Mouse (Mus musculus): Measurements from ENCODE around the gene Fbln2. TPM values are rescaled to one million over a fixed set of nuclear protein-coding genes. Genes with fewer than 3 reads are reported as not detected.
A peak's percentile ranks its signal among the peaks of the same experiment; 100 is the strongest.

Gene Fbln2
- polyA plus RNA-seq, 1 experiment from 2014 or later: 35.5 TPM

GRCm38 (mm10) chr6:91200429-91201188, 11.6 kb upstream of the Fbln2 start:
- Histone ChIP-seq H3K9ac (replicated peaks; ENCODE audit: low read depth, low read length) (no peak overlapping the region), H3K4me1 (ENCODE audit: control insufficient read depth, insufficient read depth, low read length) (peaks cover 8% of the 10 kb centered on the region), H3K4me2 (replicated peaks; ENCODE audit: low read depth, low read length) (no peak overlapping the region), H3K27me3 (ENCODE audit: control insufficient read depth, insufficient read depth, low read length) (no peaks in the 10 kb centered on the region), H3K9me3 (ENCODE audit: control insufficient read depth, low read depth, low read length) (no peaks in the 10 kb centered on the region), H3K27ac (ENCODE audit: low read length) (peak overlapping the region; percentile 33; the same call in 1 of the 2 replicates), H3K36me3 (ENCODE audit: control insufficient read depth, insufficient read depth, low read length) (no peaks in the 10 kb centered on the region), H3K4me3 (ENCODE audit: low read depth, low read length) (no peak overlapping the region)
- 35% methylated on average over 8 of the region's 8 CpGs for WGBS
- peak; percentile 64; the same call in 1 of the 2 replicates for ATAC-seq (ENCODE audit: insufficient number of reproducible peaks, insufficient read depth, low FRiP score, low read depth)

- no peaks in the 10 kb centered on the region for H3K36me3 ChIP-seq (ENCODE audit: control insufficient read depth, insufficient read depth, low read length)
- no peak overlapping the region for H3K27ac ChIP-seq (ENCODE audit: low read length)
- H3K4me2 ChIP-seq (replicated peaks; ENCODE audit: low read depth, low read length): no peak overlapping the region
- no peak overlapping the region for H3K4me3 ChIP-seq (ENCODE audit: low read depth, low read length)
- H3K27me3 ChIP-seq (ENCODE audit: control insufficient read depth, insufficient read depth, low read length): no peaks in the 10 kb centered on the region
- no peak overlapping the region for H3K9ac ChIP-seq (replicated peaks; ENCODE audit: low read depth, low read length)
- H3K4me1 ChIP-seq (ENCODE audit: control insufficient read depth, insufficient read depth, low read length): peaks cover 8% of the 10 kb centered on the region
- 76% methylated on average over 8 of the region's 8 CpGs for WGBS
- no peak for ATAC-seq (ENCODE audit: insufficient number of reproducible peaks, insufficient read depth, low FRiP score, low read depth)
- H3K9me3 ChIP-seq (ENCODE audit: control insufficient read depth, low read depth, low read length): no peaks in the 10 kb centered on the region
Measured at GRCm38 (mm10) chr6:91201881-91202341, 10.3 kb upstream of the Fbln2 start.

- H3K27ac ChIP-seq (ENCODE audit: low read length): no peak overlapping the region
- H3K27me3 ChIP-seq (ENCODE audit: control insufficient read depth, insufficient read depth, low read length): no peaks in the 10 kb centered on the region
- H3K9ac ChIP-seq (replicated peaks; ENCODE audit: low read depth, low read length): no peak overlapping the region
- no peaks in the 10 kb centered on the region for H3K9me3 ChIP-seq (ENCODE audit: control insufficient read depth, low read depth, low read length)
- peaks cover 8% of the 10 kb centered on the region for H3K4me1 ChIP-seq (ENCODE audit: control insufficient read depth, insufficient read depth, low read length)
- WGBS: 68% methylated on average over 4 of the region's 4 CpGs
- no peak overlapping the region for H3K4me2 ChIP-seq (replicated peaks; ENCODE audit: low read depth, low read length)
- no peak for ATAC-seq (ENCODE audit: insufficient number of reproducible peaks, insufficient read depth, low FRiP score, low read depth)
- no peak overlapping the region for H3K4me3 ChIP-seq (ENCODE audit: low read depth, low read length)
- H3K36me3 ChIP-seq (ENCODE audit: control insufficient read depth, insufficient read depth, low read length): no peaks in the 10 kb centered on the region
Measured at GRCm38 (mm10) chr6:91202571-91202970, 9.7 kb upstream of the Fbln2 start.

GRCm38 (mm10) chr6:91205346-91205745, 6.9 kb upstream of the Fbln2 start:
- Histone ChIP-seq H3K27ac (ENCODE audit: low read length) (no peak overlapping the region), H3K9ac (replicated peaks; ENCODE audit: low read depth, low read length) (no peak overlapping the region), H3K4me2 (replicated peaks; ENCODE audit: low read depth, low read length) (no peak overlapping the region), H3K9me3 (ENCODE audit: control insufficient read depth, low read depth, low read length) (no peaks in the 10 kb centered on the region), H3K36me3 (ENCODE audit: control insufficient read depth, insufficient read depth, low read length) (no peaks in the 10 kb centered on the region), H3K4me3 (ENCODE audit: low read depth, low read length) (no peak overlapping the region), H3K27me3 (ENCODE audit: control insufficient read depth, insufficient read depth, low read length) (no peaks in the 10 kb centered on the region), H3K4me1 (ENCODE audit: control insufficient read depth, insufficient read depth, low read length) (peaks cover 19% of the 10 kb centered on the region)
- 67% methylated on average over 3 of the region's 3 CpGs for WGBS
- ATAC-seq (ENCODE audit: insufficient number of reproducible peaks, insufficient read depth, low FRiP score, low read depth): no peak

- 72% methylated on average over 5 of the region's 5 CpGs for WGBS
- no peaks in the 10 kb centered on the region for H3K36me3 ChIP-seq (ENCODE audit: control insufficient read depth, insufficient read depth, low read length)
Measured at GRCm38 (mm10) chr6:91205791-91206190, 6.5 kb upstream of the Fbln2 start.

GRCm38 (mm10) chr6:91207491-91207890, 4.8 kb upstream of the Fbln2 start:
- H3K36me3 ChIP-seq (ENCODE audit: control insufficient read depth, insufficient read depth, low read length): no peaks in the 10 kb centered on the region
- H3K9ac ChIP-seq (replicated peaks; ENCODE audit: low read depth, low read length): no peak overlapping the region
- H3K4me3 ChIP-seq (ENCODE audit: low read depth, low read length): no peak overlapping the region
- no peak for ATAC-seq (ENCODE audit: insufficient number of reproducible peaks, insufficient read depth, low FRiP score, low read depth)
- H3K4me1 ChIP-seq (ENCODE audit: control insufficient read depth, insufficient read depth, low read length): peaks cover 11% of the 10 kb centered on the region; the same call in 1 of the 2 replicates
- WGBS: 62% methylated on average over 3 of the region's 3 CpGs
- H3K9me3 ChIP-seq (ENCODE audit: control insufficient read depth, low read depth, low read length): no peaks in the 10 kb centered on the region
- no peak overlapping the region for H3K27ac ChIP-seq (ENCODE audit: low read length)
- H3K4me2 ChIP-seq (replicated peaks; ENCODE audit: low read depth, low read length): no peak overlapping the region
- H3K27me3 ChIP-seq (ENCODE audit: control insufficient read depth, insufficient read depth, low read length): no peaks in the 10 kb centered on the region

More at GRCm38 (mm10) chr6:91205791-91206190, 6.5 kb upstream of the Fbln2 start:
- peaks cover 16% of the 10 kb centered on the region for H3K4me1 ChIP-seq (ENCODE audit: control insufficient read depth, insufficient read depth, low read length)
- H3K27me3 ChIP-seq (ENCODE audit: control insufficient read depth, insufficient read depth, low read length): no peaks in the 10 kb centered on the region
- no peak for ATAC-seq (ENCODE audit: insufficient number of reproducible peaks, insufficient read depth, low FRiP score, low read depth)
- H3K27ac ChIP-seq (ENCODE audit: low read length): no peak overlapping the region
- no peak overlapping the region for H3K4me3 ChIP-seq (ENCODE audit: low read depth, low read length)
- no peak overlapping the region for H3K4me2 ChIP-seq (replicated peaks; ENCODE audit: low read depth, low read length)
- H3K9ac ChIP-seq (replicated peaks; ENCODE audit: low read depth, low read length): no peak overlapping the region
- no peaks in the 10 kb centered on the region for H3K9me3 ChIP-seq (ENCODE audit: control insufficient read depth, low read depth, low read length)

GRCm38 (mm10) chr6:91209780-91210179, 2.5 kb upstream of the Fbln2 start:
- Histone ChIP-seq H3K4me1 (ENCODE audit: control insufficient read depth, insufficient read depth, low read length) (peaks cover 16% of the 10 kb centered on the region; the same call in 1 of the 2 replicates), H3K9me3 (ENCODE audit: control insufficient read depth, low read depth, low read length) (no peaks in the 10 kb centered on the region), H3K9ac (replicated peaks; ENCODE audit: low read depth, low read length) (no peak overlapping the region), H3K4me3 (ENCODE audit: low read depth, low read length) (no peak overlapping the region), H3K27ac (ENCODE audit: low read length) (peak overlapping the region; percentile 39; the same call in 1 of the 2 replicates), H3K36me3 (ENCODE audit: control insufficient read depth, insufficient read depth, low read length) (no peaks in the 10 kb centered on the region), H3K4me2 (replicated peaks; ENCODE audit: low read depth, low read length) (no peak overlapping the region), H3K27me3 (ENCODE audit: control insufficient read depth, insufficient read depth, low read length) (no peaks in the 10 kb centered on the region)
- no peak for ATAC-seq (ENCODE audit: insufficient number of reproducible peaks, insufficient read depth, low FRiP score, low read depth)
- 20% methylated on average over 2 of the region's 2 CpGs for WGBS

GRCm38 (mm10) chr6:91210852-91211251, 1.4 kb upstream of the Fbln2 start:
- Histone ChIP-seq H3K4me1 (ENCODE audit: control insufficient read depth, insufficient read depth, low read length) (peaks cover 16% of the 10 kb centered on the region; the same call in 1 of the 2 replicates), H3K4me3 (ENCODE audit: low read depth, low read length) (no peak overlapping the region), H3K9ac (replicated peaks; ENCODE audit: low read depth, low read length) (no peak overlapping the region), H3K27ac (ENCODE audit: low read length) (no peak overlapping the region), H3K36me3 (ENCODE audit: control insufficient read depth, insufficient read depth, low read length) (no peaks in the 10 kb centered on the region), H3K27me3 (ENCODE audit: control insufficient read depth, insufficient read depth, low read length) (no peaks in the 10 kb centered on the region), H3K9me3 (ENCODE audit: control insufficient read depth, low read depth, low read length) (no peaks in the 10 kb centered on the region), H3K4me2 (replicated peaks; ENCODE audit: low read depth, low read length) (no peak overlapping the region)
- ATAC-seq (ENCODE audit: insufficient number of reproducible peaks, insufficient read depth, low FRiP score, low read depth): no peak
- 39% methylated on average over 3 of the region's 3 CpGs for WGBS

Data from stomach, embryonic 14.5 days (tissue).